Mouse (Mus musculus) thymus, adult 2 months (tissue): ENCODE results near the gene Man2b1. TPM values are rescaled to one million over a fixed set of nuclear protein-coding genes. Genes with fewer than 3 reads are reported as not detected.
"Not testable (repeated sequence)": the region's sequence is repeated elsewhere in the genome, so short reads cannot be mapped to it uniquely, and the experiment has no call there.

Source experiments
- DNase-seq: peaks from one replicate; pipeline ENCODE4 v3.0.0; 2021
- H3K27ac ChIP-seq: fragments of 200-500 bp; 2 replicates; pipeline ENCODE4 v1.5.1; 2012; ENCODE audit warnings: low read length, control low read depth; ENCODE audit not compliant: control insufficient read depth, insufficient read depth
- H3K27me3 ChIP-seq: fragments of 200-500 bp; 2 replicates; pipeline ENCODE4 v1.6.1; 2012; ENCODE audit warnings: mild to moderate bottlenecking, low read length, moderate library complexity, mixed read lengths; ENCODE audit not compliant: control insufficient read depth, insufficient read depth
- H3K36me3 ChIP-seq: fragments of 200-500 bp; 2 replicates; pipeline ENCODE4 v1.6.1; 2012; ENCODE audit warnings: mild to moderate bottlenecking, low read length, moderate library complexity; ENCODE audit not compliant: control insufficient read depth, insufficient read depth
- H3K4me1 ChIP-seq: fragments of 200-500 bp; replicated peaks from 2 replicates; pipeline ENCODE4 v1.6.1; 2012; ENCODE audit warnings: low read length; ENCODE audit not compliant: control insufficient read depth, insufficient read depth
- H3K4me3 ChIP-seq: fragments of 200-500 bp; 2 replicates; pipeline ENCODE4 v1.5.1; 2012; ENCODE audit warnings: mild to moderate bottlenecking, low read length, control low read depth, moderate library complexity; ENCODE audit not compliant: control insufficient read depth, insufficient read depth
- CTCF ChIP-seq: fragments of 200-500 bp; IDR thresholded peaks from 2 replicates; pipeline ENCODE4 v1.5.1; 2012; ENCODE audit warnings: mild to moderate bottlenecking, control low read depth, low read length, moderate library complexity, borderline replicate concordance; ENCODE audit not compliant: control insufficient read depth, poor library complexity, insufficient read depth; ENCODE audit errors: extremely low read depth
- POLR2A ChIP-seq: fragments of 200-500 bp; IDR thresholded peaks from 2 replicates; pipeline ENCODE4 v1.6.1; 2012; ENCODE audit warnings: mild to moderate bottlenecking, low read length, control low read depth, moderate library complexity; ENCODE audit not compliant: control insufficient read depth, poor library complexity, insufficient read depth; ENCODE audit errors: extremely low read depth
- WGBS: fragments of 180-500 bp; shearing (Covaris S2); methylation state at CpG from one replicate; pipeline ENCODE4 v1.1.7; 2018; 5-methylcytosine and 5-hydroxymethylcytosine counted together
- polyA plus RNA-seq: library from polyadenylated mRNA; depleted of rRNA; stranded (reverse); fragments of >200 nt; gene quantifications from 2 replicates; pipeline ENCODE4 v1.2.3, GENCODE M21; 2012

Man2b1 gene
- polyA plus RNA-seq, 1 experiment: 210 TPM

- H3K36me3 ChIP-seq: no peaks in the 10 kb centered on the region
- no peak overlapping the region for H3K4me3 ChIP-seq
- no peak overlapping the region for H3K27ac ChIP-seq
- no peak for TF ChIP-seq POLR2A
- H3K27me3 ChIP-seq: no peaks in the 10 kb centered on the region
- 76% methylated on average over 10 of the region's 10 CpGs for WGBS
- no peaks in the 10 kb centered on the region for H3K4me1 ChIP-seq
- DNase-seq: no peak
Observed at GRCm38 (mm10) chr8:85113241-85113640, 30.2 kb downstream of the Man2b1 start.

GRCm38 (mm10) chr8:85115501-85115900 is 32.4 kb downstream of the Man2b1 start:
- Histone ChIP-seq H3K4me3 (no peak overlapping the region), H3K4me1 (no peaks in the 10 kb centered on the region; the same call in 1 of the 2 replicates), H3K27me3 (no peaks in the 10 kb centered on the region), H3K27ac (no peak overlapping the region), H3K36me3 (no peaks in the 10 kb centered on the region)
- TF ChIP-seq CTCF (no peak), POLR2A (no peak)
- no peak for DNase-seq
- 68% methylated on average over 4 of the region's 4 CpGs for WGBS

GRCm38 (mm10) chr8:85116984-85117383 is 33.9 kb downstream of the Man2b1 start:
- no peak overlapping the region for H3K27ac ChIP-seq
- H3K27me3 ChIP-seq: no peaks in the 10 kb centered on the region
- no peak for TF ChIP-seq POLR2A
- TF ChIP-seq CTCF: no peak
- no peaks in the 10 kb centered on the region for H3K36me3 ChIP-seq
- no peaks in the 10 kb centered on the region; the same call in 1 of the 2 replicates for H3K4me1 ChIP-seq
- H3K4me3 ChIP-seq: no peak overlapping the region
- 93% methylated on average over 7 of the region's 7 CpGs for WGBS
- no peak for DNase-seq

DNA sequence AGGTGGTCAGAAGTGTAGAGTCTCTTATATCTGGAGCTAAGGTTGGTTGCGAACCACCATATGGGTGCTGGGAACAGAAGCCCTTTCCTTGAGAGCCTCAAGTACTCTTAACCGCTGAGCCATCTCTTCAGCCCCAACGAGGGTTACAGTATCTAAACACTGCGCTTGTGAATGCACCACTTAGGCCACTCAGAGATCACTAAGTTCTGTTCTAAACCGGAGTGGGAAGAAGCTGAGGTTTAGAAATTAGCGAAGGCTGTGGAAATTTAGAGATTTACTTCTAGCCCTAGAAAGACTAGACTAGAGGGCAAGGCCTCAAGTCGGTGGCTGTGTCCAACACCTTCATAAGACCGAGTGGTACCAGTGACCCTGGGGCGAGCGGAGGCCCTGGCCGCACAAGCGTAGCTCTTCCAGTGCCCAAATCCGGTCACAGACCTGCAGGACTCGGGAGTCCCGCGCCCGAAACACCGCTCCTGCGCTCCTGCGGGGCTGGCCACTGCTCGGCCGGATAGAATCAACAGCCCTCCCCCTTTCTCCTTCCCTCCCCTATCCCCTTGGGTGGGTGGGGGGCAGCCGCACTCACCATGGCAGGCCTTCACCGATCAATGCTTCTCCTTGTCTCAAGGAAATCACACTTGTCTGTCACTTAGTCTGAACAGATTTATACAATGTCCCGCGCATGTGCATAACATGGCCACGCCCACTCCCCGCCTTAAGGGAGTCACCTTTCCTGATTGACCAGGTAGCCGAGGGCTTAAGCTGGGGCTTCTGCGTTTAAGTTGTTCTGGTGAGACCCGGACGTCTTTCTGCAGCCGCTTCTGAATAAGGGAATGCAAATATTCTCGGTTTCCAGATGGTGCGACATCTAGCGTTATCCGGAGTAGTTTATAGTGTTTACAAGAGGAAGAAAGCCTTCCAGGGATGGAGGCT is 36.2 kb downstream of the Man2b1 start:
- peak; percentile 24 for DNase-seq
- H3K27ac ChIP-seq: no peak overlapping the region

GRCm38 (mm10) chr8:85120251-85120650 is 37.2 kb downstream of the Man2b1 start:
- 82% methylated on average over 5 of the region's 5 CpGs for WGBS
- H3K27ac ChIP-seq, H3K4me3 ChIP-seq, H3K36me3 ChIP-seq, DNase-seq, H3K4me1 ChIP-seq, H3K27me3 ChIP-seq: not testable (repeated sequence)

More for the DNA sequence above, 36.2 kb downstream of the Man2b1 start:
- Histone ChIP-seq H3K4me3 (peak overlapping the region; percentile 26), H3K36me3 (no peaks in the 10 kb centered on the region), H3K4me1 (no peaks in the 10 kb centered on the region; the same call in 1 of the 2 replicates), H3K27me3 (no peaks in the 10 kb centered on the region)
- TF ChIP-seq POLR2A (no peak), CTCF (no peak)
- WGBS: 19% methylated on average over 37 of the region's 37 CpGs

DNA sequence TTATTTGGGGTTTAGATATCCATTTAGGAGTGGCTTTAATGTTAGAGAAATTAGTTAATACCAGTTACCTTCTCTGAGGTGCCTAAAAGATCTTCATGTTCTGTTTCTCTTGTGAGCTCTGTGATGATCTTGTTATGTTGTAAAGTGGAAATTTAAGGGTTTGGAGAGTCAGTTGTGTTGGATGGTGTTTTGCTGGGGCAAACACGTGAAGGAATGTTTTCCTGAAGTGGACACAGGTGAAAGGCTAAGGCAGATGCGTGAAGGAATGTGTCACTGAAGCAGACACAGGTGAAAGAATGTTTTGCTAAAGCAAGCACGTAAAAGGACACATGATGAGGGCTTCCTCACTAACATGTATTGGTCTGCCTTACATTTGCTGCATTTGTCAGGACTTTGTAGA is 39.9 kb downstream of the Man2b1 start, which contains the start of gene Zfp791:
Zfp791 (minus strand) TSS at position 101 of the 400 bp plus-strand sequence.
- WGBS: 90% methylated on average over 3 of the region's 3 CpGs
- TF ChIP-seq CTCF: no peak
- TF ChIP-seq POLR2A: no peak
- no peak within 1 kb of the TSS for H3K4me3 ChIP-seq
- no peak within 1 kb of the TSS for H3K27ac ChIP-seq
- no peaks in the 10 kb centered on the region for H3K27me3 ChIP-seq
- H3K4me1 ChIP-seq: no peaks in the 10 kb centered on the region; the same call in 1 of the 2 replicates
- DNase-seq: no peak
- H3K36me3 ChIP-seq: no peaks in the 10 kb centered on the region
